8 mouse cellular contexts compared by ENCODE assay signal in genomic region chr19:45310291-45310881, GRCm38 (mm10). TPM values are rescaled to one million over a fixed set of nuclear protein-coding genes. Genes with fewer than 3 reads are reported as not detected.
DNase-seq lines count a peak whose midpoint lies in the region; ATAC-seq and TF ChIP-seq lines count a peak whose summit lies in the region.

No protein-coding gene starts in this region.

- no peaks in the 10 kb centered on the region for H3K9me3 ChIP-seq in heart, embryonic 13.5 days
- H3K9me3 ChIP-seq in MEL (replicated peaks; ENCODE audit: insufficient read depth, low read length): no peaks in the 10 kb centered on the region
- no peaks in the 10 kb centered on the region for H3K9me3 ChIP-seq in hindbrain, embryonic 10.5 days
- no peaks in the 10 kb centered on the region for H3K9me3 ChIP-seq in midbrain, embryonic 11.5 days (ENCODE audit: control insufficient read depth, low read length)

- TF ChIP-seq CTCF in MEL (IDR thresholded peaks at IDR 0.05 in 2 of 3, conservative IDR thresholded peaks at IDR 0.05 in 1 of 3; ENCODE audit: control insufficient read depth in 1 of 3, insufficient read depth in 1 of 3, low read depth in 2 of 3, low read length in 3 of 3, poor library complexity in 1 of 3, severe bottlenecking in 1 of 3): no peak

- no peak for TF ChIP-seq POLR2A in MEL (IDR thresholded peaks at IDR 0.05; ENCODE audit: control insufficient read depth in 1 of 2, insufficient read depth in 1 of 2, low read depth in 1 of 2, low read length in 2 of 2, poor library complexity in 1 of 2)

- H3K36me3 ChIP-seq in heart, embryonic 13.5 days: no peaks in the 10 kb centered on the region
- H3K36me3 ChIP-seq in MEL (ENCODE audit: control insufficient read depth in 1 of 2, insufficient read depth in 2 of 2, low read length in 2 of 2): peaks cover 0 to 19% of the 10 kb centered on the region in 2 experiments; a peak in 2 of 4 replicates
- no peaks in the 10 kb centered on the region for H3K36me3 ChIP-seq in hindbrain, embryonic 10.5 days
- no peaks in the 10 kb centered on the region for H3K36me3 ChIP-seq in midbrain, embryonic 11.5 days (ENCODE audit: control insufficient read depth, insufficient read depth, low read length)

- ATAC-seq in heart, embryonic 13.5 days (ENCODE audit: extremely low read depth, insufficient number of reproducible peaks, low FRiP score, low TSS enrichment): no peak
- ATAC-seq in midbrain, embryonic 11.5 days (ENCODE audit: low FRiP score): 0 out of 2 replicates have a peak, but pooled peaks have one; percentile 3

- H3K27me3 ChIP-seq in heart, embryonic 13.5 days (replicated peaks): peaks cover 35% of the 10 kb centered on the region
- H3K27me3 ChIP-seq in MEL (ENCODE audit: control insufficient read depth in 1 of 2, insufficient read depth in 2 of 2, low read length in 2 of 2): peaks cover 0 to 1% of the 10 kb centered on the region in 2 experiments; a peak in 2 of 4 replicates
- peaks cover 94% of the 10 kb centered on the region for H3K27me3 ChIP-seq in hindbrain, embryonic 10.5 days (ENCODE audit: insufficient read depth, poor library complexity, severe bottlenecking)
- peaks cover 52% of the 10 kb centered on the region for H3K27me3 ChIP-seq in midbrain, embryonic 11.5 days (ENCODE audit: control insufficient read depth, insufficient read depth, low read length)

- DNase-seq in heart, adult 11 months: no peak
- DNase-seq in MEL (ENCODE audit: low read depth, low spot score): no peak
- DNase-seq in hindbrain, embryonic 10.5 days (ENCODE audit: low spot score): no peak
- no peak for DNase-seq in midbrain, embryonic 11.5 days (ENCODE audit: low spot score, missing footprints)
- no peak for DNase-seq in left cerebral cortex, adult 18-20 months (ENCODE audit: low spot score in 2 of 2)
- DNase-seq in urinary bladder, postnatal 36 days (ENCODE audit: low spot score in 2 of 2): no peak
- no peak for DNase-seq in T-cell, adult 2 months (ENCODE audit: low spot score)

- peaks cover 29% of the 10 kb centered on the region for H3K4me1 ChIP-seq in heart, embryonic 13.5 days
- peaks cover 3 to 28% of the 10 kb centered on the region in 2 experiments for H3K4me1 ChIP-seq in MEL (ENCODE audit: control insufficient read depth in 1 of 2, insufficient read depth in 2 of 2, low read length in 2 of 2)
- peaks cover 39% of the 10 kb centered on the region for H3K4me1 ChIP-seq in hindbrain, embryonic 10.5 days (replicated peaks)
- peaks cover 33% of the 10 kb centered on the region for H3K4me1 ChIP-seq in midbrain, embryonic 11.5 days (ENCODE audit: control insufficient read depth, insufficient read depth, low read length)

- H3K9ac ChIP-seq in heart, embryonic 13.5 days: peak overlapping the region; percentile 66
- H3K9ac ChIP-seq in MEL (ENCODE audit: control insufficient read depth, low read depth, low read length, poor library complexity, severe bottlenecking): peak overlapping the region; percentile 60
- H3K9ac ChIP-seq in midbrain, embryonic 11.5 days (ENCODE audit: low read length): no peak overlapping the region

- TF ChIP-seq RAD21 in MEL (IDR thresholded peaks at IDR 0.05; ENCODE audit: low read depth, low read length): no peak

- no peaks in the 10 kb centered on the region for H3K79me2 ChIP-seq in MEL (ENCODE audit: control insufficient read depth, insufficient read depth, low read length, poor library complexity)

- 22% methylated on average over 5 of the region's 5 CpGs for WGBS in heart, embryonic 13.5 days
- WGBS in hindbrain, embryonic 10.5 days: 41% methylated on average over 5 of the region's 5 CpGs
- 27% methylated on average over 5 of the region's 5 CpGs for WGBS in midbrain, embryonic 11.5 days

- no peak overlapping the region for H3K27ac ChIP-seq in heart, embryonic 13.5 days (replicated peaks)
- no peak overlapping the region for H3K27ac ChIP-seq in MEL (ENCODE audit: control insufficient read depth, low read depth, low read length)
- peak overlapping the region; percentile 6; the same call in 1 of the 2 replicates for H3K27ac ChIP-seq in hindbrain, embryonic 10.5 days
- no peak overlapping the region for H3K27ac ChIP-seq in midbrain, embryonic 11.5 days (ENCODE audit: low read depth, low read length)

- H3K4me2 ChIP-seq in heart, embryonic 13.5 days: peak overlapping the region; percentile 73
- peak overlapping the region; percentile 38 for H3K4me2 ChIP-seq in midbrain, embryonic 11.5 days

- no peak for TF ChIP-seq EP300 in MEL (IDR thresholded peaks at IDR 0.05; ENCODE audit: low read depth in 1 of 2, low read length in 2 of 2)

- H3K4me3 ChIP-seq in heart, embryonic 13.5 days: peak overlapping the region; percentile 44
- H3K4me3 ChIP-seq in MEL (ENCODE audit: control insufficient read depth in 1 of 2, insufficient read depth in 1 of 2, low read depth in 2 of 2, low read length in 2 of 2): peak overlapping the region; percentile 56 to 78
- H3K4me3 ChIP-seq in hindbrain, embryonic 10.5 days: peak overlapping the region; percentile 32
- H3K4me3 ChIP-seq in midbrain, embryonic 11.5 days (ENCODE audit: low read depth, low read length): 0 out of 2 replicates have a peak overlapping the region, but pooled peaks have one; percentile 9

TF ChIP-seq in MEL, 35 proteins besides CTCF, POLR2A, EP300 and RAD21:
- no peak for TF ChIP-seq CHD2 (IDR thresholded peaks at IDR 0.05; ENCODE audit: low read length)
- 0 out of 2 replicates have a peak, but pooled peaks have one; percentile 43 for TF ChIP-seq UBTF (IDR thresholded peaks at IDR 0.05; ENCODE audit: borderline replicate concordance, insufficient read depth, low read depth, low read length)
- no peak for TF ChIP-seq MYB (IDR thresholded peaks at IDR 0.05; ENCODE audit: low read depth, low read length)
- TF ChIP-seq POLR2AphosphoS5 (IDR thresholded peaks at IDR 0.05; ENCODE audit: borderline replicate concordance, low read depth, low read length): no peak
- TF ChIP-seq ELF1 (IDR thresholded peaks at IDR 0.05; ENCODE audit: low read depth, low read length): no peak

RNA-seq across cellular contexts. Expression of gene Btrc, which starts 53.1 kb away (rescaled TPM):
- polyA plus RNA-seq in heart, embryonic 13.5 days (2015; fragmentation: Nextera tagmentation; extraction: Ambion mirVana): 34.2 and 37.9 TPM in 2 replicates
- total RNA-seq in MEL (2012; rRNA removed): 14.2 and 16.4 TPM in 2 replicates
- polyA plus RNA-seq in MEL (2012; ENCODE audit: insufficient read depth in 1 of 2, insufficient read length in 2 of 2, low read depth in 1 of 2, low replicate concordance in 2 of 2, missing spikeins in 1 of 2): 10 to 100 TPM in 1 of 2 experiments, not detected in 1; 30.3 TPM
- polyA plus RNA-seq in hindbrain, embryonic 10.5 days (2016; fragmentation: Nextera tagmentation; extraction: Ambion mirVana): 48.0 and 48.1 TPM in 2 replicates
- polyA plus RNA-seq in midbrain, embryonic 11.5 days (2014; fragmentation: Nextera tagmentation; extraction: Ambion mirVana): 49.5 and 58.7 TPM in 2 replicates
- 100 to 1,000 TPM; 108 to 117 TPM for total RNA-seq in left cerebral cortex, adult 18-20 months (2021)

Comparison
In these comparisons a context has a peak if more than half of its experiments do, and no peak if none do; other contexts are left out.
1. H3K4me3 ChIP-seq: peak in every context shown above with its lines; median percentile 67 in MEL; 44 in heart, embryonic 13.5 days; 32 in hindbrain, embryonic 10.5 days; 9 in midbrain, embryonic 11.5 days.